Mouse (Mus musculus): ENCODE data around the gene Ly6g6d. TPM values are rescaled to one million over a fixed set of nuclear protein-coding genes. Genes with fewer than 3 reads are reported as not detected.

Gene Ly6g6d
- polyA plus RNA-seq (2015; fragmentation: Nextera tagmentation; extraction: Ambion mirVana), result 0.49 and 1.2 TPM in 2 replicates

DNA sequence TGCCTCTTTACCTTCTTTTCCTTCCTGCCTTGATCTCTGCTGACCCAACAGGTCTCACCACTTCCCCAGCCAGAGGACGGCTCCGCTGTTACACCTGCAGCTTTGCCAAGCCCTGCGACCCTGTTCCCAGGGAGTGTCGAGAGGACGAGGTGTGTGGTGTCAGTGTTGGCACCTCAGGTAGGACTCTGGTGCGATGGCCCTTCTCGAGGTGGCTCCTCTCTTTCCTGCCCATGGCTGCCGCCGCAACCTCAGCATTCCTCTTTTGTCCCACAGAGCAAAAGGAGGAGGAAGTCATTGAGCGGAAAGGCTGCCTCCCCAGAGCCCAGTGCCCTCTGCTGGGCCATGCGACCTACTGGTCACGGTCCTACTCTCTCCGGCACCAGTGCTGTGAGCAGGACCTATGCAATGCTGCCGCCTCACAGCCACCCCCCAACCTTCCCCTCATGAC, at the start of gene Ly6g6d:
TSS of gene Ly6g6d (minus strand) at position 280 of the 448 bp plus-strand sequence.

DNA sequence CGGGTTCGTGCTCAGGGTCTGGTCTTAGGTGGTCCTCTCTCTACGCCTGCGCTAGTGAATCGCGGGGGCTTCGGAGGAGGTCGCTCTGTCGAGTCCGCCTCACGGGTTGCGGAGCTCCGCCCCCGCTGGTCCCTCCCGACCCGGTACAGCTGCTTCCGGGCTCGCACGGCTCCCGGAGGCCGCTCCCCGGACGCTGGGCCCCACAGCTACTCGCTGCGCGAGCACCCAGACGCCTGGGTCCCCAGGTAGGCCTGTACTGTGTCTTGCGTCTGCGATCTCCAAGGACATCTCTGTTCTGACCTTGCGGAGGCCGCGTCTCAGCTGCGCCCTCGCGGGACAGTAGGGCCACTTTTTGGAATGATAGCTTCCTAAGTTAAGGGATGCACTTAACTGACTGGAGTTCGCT, 48.3 kb upstream of the Ly6g6d start, which contains the start of gene D17H6S53E:
TSS of gene D17H6S53E (plus strand) at position 168 of the 406 bp plus-strand sequence.

DNA sequence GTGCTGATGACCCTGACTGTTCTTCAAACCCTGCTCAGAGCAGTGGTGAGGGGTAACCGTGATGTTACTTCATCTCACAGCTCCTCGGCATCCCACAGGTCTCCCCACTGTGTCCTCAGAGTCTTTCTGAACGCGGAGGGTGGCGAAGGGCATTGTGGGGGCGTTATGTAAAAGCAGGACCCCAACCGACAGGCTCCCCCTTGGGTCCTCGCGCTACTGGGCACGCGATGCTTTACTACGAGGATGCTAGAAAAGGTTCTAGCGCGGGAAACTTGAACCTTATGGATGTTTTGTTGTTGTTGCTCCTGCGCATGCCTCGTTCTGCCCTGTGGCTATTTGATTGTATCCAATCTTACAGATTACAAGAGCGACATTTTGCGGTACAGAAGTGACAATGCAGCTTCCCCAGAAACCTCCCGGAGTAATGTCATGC, 44.0 kb upstream of the Ly6g6d start, which contains the start of gene Csnk2b:
TSS of gene Csnk2b (minus strand) at position 183 of the 433 bp plus-strand sequence.

DNA sequence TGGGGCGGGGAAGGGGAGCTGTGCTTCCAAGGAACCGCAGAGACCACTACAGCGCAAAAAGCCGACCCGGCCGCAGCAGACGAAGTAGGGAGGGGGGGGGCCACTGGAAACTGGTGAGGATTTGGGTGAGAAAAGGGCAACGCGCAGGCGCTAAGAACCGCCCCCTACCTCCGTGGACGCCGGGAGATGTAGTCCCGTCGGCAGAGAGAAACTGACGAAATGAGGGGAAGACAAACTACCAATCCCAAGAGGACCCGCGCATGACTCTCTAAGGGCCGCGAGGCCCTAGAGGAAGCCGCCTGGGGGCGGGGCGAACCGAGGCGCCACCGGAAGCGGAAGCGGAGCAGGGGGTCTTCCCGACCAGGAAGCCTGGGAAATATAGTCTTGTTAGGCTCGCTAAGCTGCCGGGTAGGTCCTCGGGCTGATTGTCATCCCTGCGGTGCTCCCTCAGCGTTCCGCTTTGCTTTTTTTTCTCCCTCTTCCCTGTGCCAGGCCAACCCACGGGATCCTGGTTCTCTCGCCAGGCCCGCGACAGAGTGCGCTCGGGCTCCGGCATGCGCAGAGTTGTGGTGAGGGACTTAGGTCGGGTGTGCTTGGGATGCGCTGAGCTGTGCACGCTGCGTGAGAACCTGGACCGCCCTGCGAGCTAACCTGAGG, 43.4 kb upstream of the Ly6g6d start, which contains the start of gene Gpank1:
TSS of gene Gpank1 (plus strand) at position 313 of the 657 bp plus-strand sequence.

DNA sequence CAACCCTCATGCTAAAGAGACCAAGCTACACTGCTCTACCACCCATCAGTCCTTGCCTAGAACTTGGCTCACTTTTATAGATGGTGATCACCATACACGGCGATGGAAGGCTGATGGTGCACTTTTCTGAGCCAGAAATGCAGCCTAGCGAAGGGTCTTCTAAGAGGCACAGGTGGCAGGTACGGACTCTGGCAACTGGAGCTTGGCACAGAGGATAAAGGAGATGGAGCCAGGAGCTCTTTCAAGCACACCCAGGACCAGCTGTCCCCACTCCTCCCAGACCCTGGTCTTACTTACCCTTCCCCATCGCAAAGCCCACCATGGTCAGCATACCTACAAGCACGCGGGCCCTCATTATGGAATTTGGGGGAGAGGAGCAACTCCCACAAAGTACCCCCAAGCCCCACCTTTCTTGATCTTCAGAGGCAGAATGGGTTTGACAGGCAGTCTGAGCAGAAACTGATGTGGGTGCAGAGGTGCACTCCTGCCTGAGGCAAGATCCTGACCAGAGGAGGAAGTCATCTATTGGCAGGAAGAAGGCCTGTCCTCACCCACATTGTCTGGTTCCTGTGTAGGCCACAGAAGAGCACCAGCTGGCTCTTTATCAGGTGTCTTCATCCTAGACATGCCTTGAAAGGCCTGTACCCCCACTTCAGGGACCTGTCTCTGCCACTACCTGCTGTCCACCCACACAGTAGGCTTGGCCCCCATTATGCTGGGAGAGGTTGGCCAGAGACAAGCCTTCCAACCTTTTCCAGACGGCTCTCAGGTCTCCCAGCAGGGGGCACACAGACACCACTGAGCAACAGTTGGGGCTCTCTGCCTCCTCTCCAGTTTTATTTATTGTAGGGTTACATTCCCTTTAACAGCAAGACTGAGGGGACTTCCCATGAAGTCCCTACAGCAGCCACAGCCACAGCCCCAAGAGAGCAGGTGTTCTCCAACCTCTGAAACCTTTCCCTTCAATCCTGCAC, 37.5 kb upstream of the Ly6g6d start, which contains the start of gene Ly6g5b:
TSS of gene Ly6g5b (minus strand) at position 383 of the 974 bp plus-strand sequence.

DNA sequence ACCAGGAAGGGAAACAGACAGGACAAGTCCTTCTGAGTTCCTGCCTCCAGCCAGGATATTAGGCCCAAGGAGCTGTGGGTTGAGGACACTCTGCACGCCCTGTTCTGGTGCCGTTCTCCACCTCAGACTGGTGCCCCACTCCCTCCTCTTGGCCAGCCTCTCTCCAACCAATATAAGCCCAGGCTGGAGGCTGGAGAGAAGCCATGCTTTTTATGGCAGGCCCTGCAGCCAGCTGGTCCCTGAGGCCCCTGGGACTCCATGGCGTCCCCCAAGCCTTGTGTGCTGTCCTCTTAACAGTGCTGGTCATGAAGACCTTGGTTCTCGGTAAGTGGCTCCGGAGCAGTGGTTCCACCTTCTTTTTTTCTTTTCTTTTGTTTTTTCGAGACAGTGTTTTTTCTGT, 30.2 kb upstream of the Ly6g6d start, which contains the start of gene Ly6g5c:
TSS of gene Ly6g5c (plus strand) at position 183 of the 400 bp plus-strand sequence.

DNA sequence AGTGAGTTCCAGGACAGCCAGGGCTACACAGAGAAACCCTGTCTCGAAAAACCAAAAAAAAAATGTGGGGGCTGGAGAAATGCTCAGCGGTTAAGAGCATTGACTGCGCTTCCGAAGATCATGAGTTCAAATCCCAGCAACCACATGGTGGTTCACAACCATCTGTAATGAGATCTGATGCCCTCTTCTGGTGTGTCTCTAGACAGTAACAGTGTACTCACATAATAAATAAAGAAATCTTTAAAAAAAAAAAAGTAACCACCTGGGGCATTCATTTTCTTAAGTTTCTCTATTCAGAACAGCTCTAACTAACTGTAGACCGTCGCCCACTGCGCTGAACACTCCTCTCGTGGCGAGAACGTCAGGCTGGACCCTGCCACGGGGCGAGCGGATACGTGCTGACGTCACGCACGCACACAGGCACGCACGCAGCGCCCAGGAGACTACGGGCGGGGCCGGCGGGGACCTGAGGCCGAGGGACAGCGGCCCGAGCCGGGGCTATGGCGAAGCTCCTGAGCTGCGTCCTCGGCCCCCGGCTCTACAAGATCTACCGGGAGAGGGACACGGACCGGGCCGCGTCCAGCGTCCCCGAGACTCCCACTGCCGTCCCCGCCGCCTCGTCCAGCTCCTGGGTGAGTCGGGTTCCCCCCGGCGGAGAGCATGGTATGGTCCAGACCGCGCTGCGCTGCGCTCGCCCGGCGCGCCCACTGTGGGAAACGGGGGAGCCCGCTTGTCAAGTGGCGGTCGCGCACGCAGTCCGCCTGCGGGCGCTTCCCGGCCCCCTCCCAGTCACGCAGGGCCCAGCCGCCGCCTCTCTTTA, 11.2 kb upstream of the Ly6g6d start, which contains the start of gene Abhd16a:
TSS of gene Abhd16a (plus strand) at position 439 of the 820 bp plus-strand sequence.

DNA sequence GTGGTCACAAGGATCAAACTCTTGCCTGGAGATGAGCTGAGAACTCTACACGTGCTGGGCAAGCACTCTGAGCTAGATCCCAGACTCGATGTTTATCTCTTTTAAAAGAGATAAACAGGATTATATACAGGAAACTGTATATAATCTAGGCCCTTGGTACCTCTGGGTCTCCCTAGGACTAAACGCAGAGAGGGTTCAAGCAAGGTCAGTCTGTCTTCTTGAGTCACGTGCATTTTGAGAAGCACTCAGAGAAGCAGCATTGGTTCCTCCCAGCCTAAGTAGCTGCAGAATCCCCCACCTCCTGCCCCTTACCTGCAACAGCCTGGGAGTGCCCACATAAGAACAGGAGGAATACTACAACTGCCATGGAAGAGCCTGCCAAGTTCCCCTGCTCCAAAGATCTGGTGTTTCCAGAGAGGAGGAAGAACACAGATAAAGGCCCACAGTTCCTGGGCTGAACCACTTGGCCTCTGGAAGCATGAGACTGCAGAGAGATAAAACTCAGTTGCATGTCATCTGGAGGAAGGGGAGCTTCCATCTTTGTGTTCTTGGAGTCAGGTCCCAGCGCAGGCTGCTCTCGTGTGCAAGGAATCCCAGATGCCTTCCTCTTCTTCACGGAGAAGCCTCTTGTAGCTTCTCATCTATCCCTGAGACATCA, 7.5 kb upstream of the Ly6g6d start, which contains the start of gene Ly6g6f:
TSS of gene Ly6g6f (minus strand) at position 403 of the 658 bp plus-strand sequence.

DNA sequence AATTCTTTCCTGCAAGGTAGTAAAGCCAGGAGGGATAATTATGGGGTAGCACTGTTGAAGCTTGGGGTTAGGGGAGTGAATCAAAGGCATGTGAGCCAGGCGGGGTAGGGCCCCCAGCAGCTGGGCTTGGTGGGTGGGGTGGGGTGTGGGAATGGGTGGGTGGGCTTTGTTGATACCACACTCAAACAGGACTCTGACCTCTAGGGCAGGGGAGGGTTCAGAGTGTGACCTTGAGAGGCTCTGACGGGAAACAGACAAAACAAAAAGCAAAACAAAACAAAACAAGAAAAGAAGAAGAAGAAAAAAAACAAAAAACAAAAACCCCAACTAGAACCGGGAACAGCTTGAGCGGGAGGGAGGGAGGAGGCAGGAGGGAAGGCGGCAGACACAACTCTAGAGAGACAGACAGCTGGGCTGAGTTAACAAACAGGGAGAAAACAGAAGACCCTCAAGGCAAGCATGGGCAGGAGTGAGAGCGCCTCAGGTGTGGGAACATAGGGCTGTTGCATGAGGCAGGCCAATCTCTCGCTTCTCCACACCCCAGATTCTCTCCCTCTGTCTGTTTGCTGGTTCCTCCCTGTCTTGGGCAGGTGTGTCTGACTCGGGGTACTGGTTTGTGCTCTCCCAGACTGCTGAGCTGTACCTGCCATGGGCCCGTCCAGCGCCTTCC, 1.2 kb downstream of the Ly6g6d start, which contains the start of gene Ly6g6e:
TSS of gene Ly6g6e (plus strand) at position 396 of the 670 bp plus-strand sequence.

DNA sequence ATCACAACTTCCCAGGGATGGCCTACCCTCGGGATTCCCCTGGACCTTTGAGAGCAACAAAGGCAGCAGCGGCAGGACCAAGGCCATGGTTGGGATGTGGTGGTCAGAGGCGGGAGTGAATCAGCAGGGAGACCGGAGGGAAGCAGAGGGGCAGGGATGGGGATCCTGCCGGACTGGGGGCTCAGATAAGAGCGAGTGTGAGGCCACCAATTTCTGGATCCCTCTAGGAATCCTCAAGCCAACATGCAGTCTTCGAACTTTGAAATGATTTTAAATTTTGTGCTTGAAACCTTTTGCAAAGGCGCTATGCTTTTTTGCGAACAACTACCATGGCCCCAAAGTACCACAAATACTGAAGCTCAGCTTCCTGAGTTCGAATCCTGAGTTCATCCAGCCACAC, 11.8 kb downstream of the Ly6g6d start, which contains the start of gene Mpig6b:
TSS of gene Mpig6b (minus strand) at position 101 of the 400 bp plus-strand sequence.

DNA sequence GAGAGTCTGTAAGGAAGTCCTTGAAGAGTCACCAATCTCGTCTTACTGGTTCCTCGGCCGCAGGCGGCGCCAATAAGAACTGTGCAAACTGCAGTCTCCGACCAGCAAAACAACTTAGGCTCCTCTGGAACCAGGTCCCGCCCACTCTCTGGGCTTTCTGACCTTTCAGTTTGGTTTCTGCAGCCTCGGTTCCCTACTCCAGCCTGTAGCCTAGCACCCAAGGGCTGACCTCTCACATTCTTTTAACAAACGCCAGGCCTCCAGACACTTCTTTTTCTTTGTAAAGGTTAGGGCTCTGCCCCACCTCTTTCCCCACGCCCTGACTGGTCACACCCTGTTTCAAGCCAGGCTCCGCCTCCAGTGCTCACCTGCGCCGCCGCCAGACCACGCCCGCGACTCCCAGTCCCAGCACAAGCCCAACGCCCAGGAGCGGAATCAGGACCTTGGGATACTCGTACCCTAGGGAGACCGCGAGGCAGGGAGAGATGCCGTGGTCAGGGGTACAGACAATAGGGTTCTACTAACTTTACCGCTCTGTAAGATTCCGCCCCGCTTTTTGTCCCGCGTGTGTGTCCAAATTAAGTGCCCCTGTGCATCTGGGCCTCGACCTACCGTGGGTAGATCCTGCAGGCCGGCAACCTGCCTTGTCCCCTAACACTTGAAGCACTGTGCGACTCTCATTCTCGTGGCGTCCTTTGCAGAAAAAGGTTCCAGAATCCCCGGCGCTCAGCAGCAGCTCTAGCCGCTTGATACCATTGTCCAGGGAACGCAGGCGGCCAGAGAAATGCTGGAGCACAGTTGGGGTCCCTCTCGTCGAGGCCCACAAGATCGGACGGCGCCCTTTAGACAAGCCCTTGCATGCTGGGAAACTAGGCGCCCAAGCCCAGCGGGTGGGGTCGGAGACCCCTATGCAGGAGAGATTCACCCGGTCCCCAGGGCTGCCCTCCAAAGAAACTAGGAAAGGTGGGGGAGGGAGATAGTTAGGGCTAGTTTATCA, 12.6 kb downstream of the Ly6g6d start, which contains the start of gene Ly6g6c:
TSS of gene Ly6g6c (plus strand) at position 438 of the 997 bp plus-strand sequence.

DNA sequence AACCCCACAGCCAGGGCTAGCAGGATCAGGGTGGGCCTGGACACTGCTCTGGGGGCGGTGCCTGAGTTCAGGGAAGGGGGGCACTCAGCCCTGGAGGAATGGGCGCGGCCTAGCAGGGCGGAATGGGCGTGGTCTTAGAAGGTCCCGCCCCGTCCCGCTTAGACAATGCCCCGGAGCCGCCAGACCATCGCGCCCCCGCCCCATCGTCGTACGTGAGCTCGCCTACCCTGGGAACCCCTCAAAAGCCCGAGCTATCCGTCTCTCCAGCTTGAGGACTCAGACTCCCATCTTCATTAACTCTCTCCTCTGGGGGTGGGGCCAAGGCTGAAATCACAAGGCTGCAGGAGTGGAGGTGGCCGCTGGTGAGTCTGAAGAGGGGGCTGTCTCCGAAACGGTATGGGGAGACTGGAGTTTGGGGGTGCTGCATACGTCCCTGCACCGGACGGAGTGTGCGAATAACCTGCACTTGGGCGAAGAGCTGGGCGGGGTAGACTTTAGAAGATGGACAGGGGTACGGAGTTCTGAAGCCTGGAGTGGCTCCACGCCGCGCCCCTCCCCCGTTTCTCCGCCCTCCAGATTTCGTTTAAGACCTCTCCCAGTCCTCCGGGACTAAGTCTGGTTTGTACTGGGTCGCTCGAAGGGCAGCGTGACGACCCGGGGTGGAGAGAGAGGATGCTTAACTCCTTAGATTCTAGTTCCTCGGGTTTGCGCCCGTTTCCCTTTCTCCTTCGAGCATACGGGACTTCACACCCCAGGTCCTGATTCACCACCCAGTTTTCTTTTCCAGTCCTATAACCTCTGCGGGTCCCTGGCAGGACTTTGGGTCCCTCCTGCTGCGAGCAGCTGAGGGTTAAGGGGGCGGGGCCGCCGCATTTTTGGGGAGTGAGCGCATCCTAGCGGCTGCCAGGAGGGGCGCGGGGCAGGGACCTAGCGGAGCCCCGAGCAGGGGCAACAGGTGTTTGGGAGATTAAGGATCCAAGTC, 18.7 kb downstream of the Ly6g6d start, which contains the start of gene Ddah2:
TSS of gene Ddah2 (plus strand) at position 125 of the 982 bp plus-strand sequence.

DNA sequence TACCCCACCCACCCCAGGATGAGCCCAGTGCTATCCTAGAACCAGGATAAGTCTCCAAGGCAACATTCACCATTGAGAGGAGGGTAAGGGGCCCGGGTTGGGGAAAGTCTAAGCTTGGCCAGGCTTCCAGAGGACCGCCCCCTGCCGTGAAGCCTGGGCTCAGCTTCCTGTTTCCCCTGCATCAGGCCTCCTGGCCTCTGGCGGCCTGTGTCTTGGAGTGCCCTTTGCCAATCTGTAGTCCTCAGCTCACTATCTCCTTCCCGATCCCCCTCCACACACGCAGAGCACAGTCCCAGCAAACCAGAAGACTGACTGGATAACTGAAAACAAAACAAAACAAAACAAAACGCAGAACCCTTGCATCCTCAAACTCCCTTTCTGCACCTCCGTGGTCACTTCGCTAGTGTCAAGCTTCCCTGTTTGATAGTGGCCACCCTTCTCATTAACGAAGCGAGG, 28.3 kb downstream of the Ly6g6d start, which contains the start of gene Clic1:
TSS of gene Clic1 (plus strand) at position 406 of the 456 bp plus-strand sequence.

DNA sequence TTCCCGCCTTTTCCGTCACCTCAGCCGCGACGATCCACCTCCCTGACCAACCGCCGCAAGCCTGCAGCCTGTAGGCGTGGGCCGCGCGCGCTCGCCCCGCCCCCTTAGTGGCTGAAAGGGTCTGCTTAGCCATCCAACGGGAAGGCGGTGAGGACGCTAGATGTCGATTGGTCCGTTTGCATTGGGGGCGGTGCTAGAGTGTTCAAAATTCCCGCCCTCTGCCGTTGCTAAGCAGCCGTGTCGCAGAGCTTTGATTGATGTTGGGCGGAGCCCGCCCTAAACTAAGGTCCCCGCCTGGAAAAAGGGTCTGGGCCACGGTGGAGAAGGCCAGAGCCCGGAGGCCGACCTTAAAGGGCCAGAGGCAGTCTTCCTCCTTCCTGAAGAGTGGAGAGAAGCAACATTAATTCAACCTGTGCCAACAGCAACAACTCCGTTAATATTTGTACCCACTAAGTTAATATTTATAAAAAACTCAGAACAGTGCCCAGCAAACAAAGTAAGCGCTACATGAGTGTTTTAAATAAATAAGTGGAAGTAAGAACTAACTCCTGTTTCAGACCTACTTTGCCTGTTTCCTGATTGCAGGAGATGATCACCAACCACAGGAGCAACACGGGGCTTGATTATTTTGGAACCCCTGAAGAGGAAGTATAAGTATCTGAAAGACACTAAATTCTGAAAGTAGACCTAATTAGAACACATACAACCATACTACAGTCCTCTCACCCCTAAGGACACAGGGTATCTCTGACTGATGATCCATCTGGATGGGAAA, 31.0 kb downstream of the Ly6g6d start, which contains the start of gene Msh5:
TSS of gene Msh5 (minus strand) at position 65 of the 775 bp plus-strand sequence.

DNA sequence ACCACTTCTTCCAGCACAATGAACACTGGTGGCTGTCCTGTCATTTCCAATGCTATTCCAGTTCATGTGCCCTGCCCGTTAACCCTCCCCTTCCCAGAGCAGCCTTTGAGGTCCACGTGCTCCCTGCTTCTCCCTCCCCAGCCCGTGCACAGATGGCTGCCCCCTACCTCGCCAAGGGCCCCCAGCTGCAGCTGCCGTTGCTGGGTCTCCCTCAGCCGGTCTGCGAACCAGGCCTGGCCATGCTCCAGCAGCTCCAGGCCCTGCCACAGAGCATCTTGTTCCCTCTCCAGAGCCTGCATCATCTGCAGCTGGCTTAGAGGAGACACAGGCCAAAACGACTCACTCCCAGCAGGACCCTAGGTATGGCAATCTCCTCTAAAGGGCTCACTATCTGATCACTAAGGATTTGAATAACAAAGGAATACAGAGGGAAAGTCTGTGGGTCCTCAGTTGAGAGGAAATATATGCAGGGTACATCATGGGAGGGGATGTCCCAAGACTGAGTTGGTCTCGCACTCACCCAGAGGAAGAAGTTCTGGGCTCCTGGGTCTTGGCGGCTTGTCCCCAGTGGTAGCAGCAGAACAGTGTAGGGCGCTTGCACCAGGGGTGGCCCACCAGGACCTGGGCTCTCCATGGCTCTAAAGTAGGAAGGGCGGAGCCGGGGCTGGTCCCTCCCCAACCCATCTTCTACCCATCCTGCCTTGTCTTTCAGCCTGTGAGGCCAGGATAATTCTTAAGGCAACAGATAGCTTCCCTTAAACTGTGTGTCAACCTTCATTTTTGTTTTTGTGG, 50.4 kb downstream of the Ly6g6d start, which contains the start of gene Sapcd1:
TSS of gene Sapcd1 (minus strand) at position 740 of the 792 bp plus-strand sequence.

Measured in skeletal muscle tissue, postnatal 0 days (tissue).